Mouse (Mus musculus) ES-E14 (cell line): ENCODE measurements around the gene BC025920. TPM values are rescaled to one million over a fixed set of nuclear protein-coding genes. Genes with fewer than 3 reads are reported as not detected.
A peak's percentile ranks its signal among the peaks of the same experiment; 100 is the strongest.

Experiments
- DNase-seq: peaks from one replicate; pipeline ENCODE4 v3.0.0-alpha.2; 2013; ENCODE audit warnings: low read depth, low spot score
- H3K27ac ChIP-seq: 2 replicates; pipeline ENCODE4 v1.5.1; 2012; ENCODE audit warnings: low read depth, mild to moderate bottlenecking, low read length, moderate library complexity, mixed read lengths; ENCODE audit not compliant: poor library complexity, insufficient read depth, severe bottlenecking
- H3K36me3 ChIP-seq: 2 replicates; pipeline ENCODE4 v1.6.1; 2012; ENCODE audit warnings: mild to moderate bottlenecking, low read length, moderate library complexity, mixed read lengths; ENCODE audit not compliant: control insufficient read depth, poor library complexity, insufficient read depth, severe bottlenecking
- H3K4me1 ChIP-seq, 2 experiments: fragments of 150-350 bp in 1 of 2; sonication (generic) in 1 of 2; 2 replicates each; pipeline ENCODE4 v1.6.1; 2012; ENCODE audit warnings: low read length in 2 of 2, mild to moderate bottlenecking in 1 of 2, mixed read lengths in 1 of 2; ENCODE audit not compliant: control insufficient read depth in 2 of 2, insufficient read depth in 2 of 2, poor library complexity in 1 of 2
- H3K4me3 ChIP-seq, 2 experiments: fragments of 150-350 bp in 1 of 2; sonication (generic) in 1 of 2; 2 replicates each; pipeline ENCODE4 v1.5.1; 2012; ENCODE audit warnings: low read length in 2 of 2, low read depth in 1 of 2, mild to moderate bottlenecking in 1 of 2, mixed read lengths in 1 of 2; ENCODE audit not compliant: insufficient read depth in 1 of 2, poor library complexity in 1 of 2, severe bottlenecking in 1 of 2
- H3K9ac ChIP-seq: 2 replicates; pipeline ENCODE4 v1.6.1; 2012; ENCODE audit warnings: low read depth, mild to moderate bottlenecking, low read length, mixed read lengths; ENCODE audit not compliant: poor library complexity, insufficient read depth, severe bottlenecking
- H3K9me3 ChIP-seq: fragments of 150-350 bp; sonication (generic); 2 replicates; pipeline ENCODE4 v1.6.1; 2012; ENCODE audit warnings: low read depth, mild to moderate bottlenecking, low read length; ENCODE audit not compliant: control insufficient read depth, insufficient read depth
- CHD2 ChIP-seq: IDR thresholded peaks from 2 replicates; pipeline ENCODE4 v1.6.1; 2014; ENCODE audit warnings: mild to moderate bottlenecking, low read depth, low read length, inconsistent platforms
- HCFC1 ChIP-seq: IDR thresholded peaks from 2 replicates; pipeline ENCODE4 v1.6.1; 2012; ENCODE audit warnings: low read length, inconsistent platforms, borderline replicate concordance; ENCODE audit not compliant: insufficient read depth
- MAFK ChIP-seq: IDR thresholded peaks from 2 replicates; pipeline ENCODE4 v1.6.1; 2014; ENCODE audit warnings: mild to moderate bottlenecking, low read depth, low read length, inconsistent platforms; ENCODE audit not compliant: insufficient read depth
- ZC3H11A ChIP-seq: IDR thresholded peaks from 2 replicates; pipeline ENCODE4 v1.6.1; 2012; ENCODE audit warnings: low read depth, mild to moderate bottlenecking, inconsistent platforms, low read length, borderline replicate concordance
- ZNF384 ChIP-seq: IDR thresholded peaks from 2 replicates; pipeline ENCODE4 v1.6.1; 2012; ENCODE audit warnings: low read depth, low read length, inconsistent platforms
- in situ Hi-C, 2 experiments: fragments of 600-800 bp; cut with MboI; formaldehyde crosslinking; loops; one replicate each; pipeline ENCODE4 v1.15.1; 2025; ENCODE audit warnings: low sequenced_read_pairs in 2 of 2, inconsistent platforms in 1 of 2; ENCODE audit not compliant: unreplicated experiment in 2 of 2
- total RNA-seq: library from RNA; depleted of rRNA; stranded (reverse); fragments of 300-350 nt; gene quantifications from 2 replicates; pipeline ENCODE4 v1.2.3, GENCODE M21; 2012; rRNA removed

BC025920 gene
- total RNA-seq = 2.3 and 2.5 TPM in 2 replicates

DNA sequence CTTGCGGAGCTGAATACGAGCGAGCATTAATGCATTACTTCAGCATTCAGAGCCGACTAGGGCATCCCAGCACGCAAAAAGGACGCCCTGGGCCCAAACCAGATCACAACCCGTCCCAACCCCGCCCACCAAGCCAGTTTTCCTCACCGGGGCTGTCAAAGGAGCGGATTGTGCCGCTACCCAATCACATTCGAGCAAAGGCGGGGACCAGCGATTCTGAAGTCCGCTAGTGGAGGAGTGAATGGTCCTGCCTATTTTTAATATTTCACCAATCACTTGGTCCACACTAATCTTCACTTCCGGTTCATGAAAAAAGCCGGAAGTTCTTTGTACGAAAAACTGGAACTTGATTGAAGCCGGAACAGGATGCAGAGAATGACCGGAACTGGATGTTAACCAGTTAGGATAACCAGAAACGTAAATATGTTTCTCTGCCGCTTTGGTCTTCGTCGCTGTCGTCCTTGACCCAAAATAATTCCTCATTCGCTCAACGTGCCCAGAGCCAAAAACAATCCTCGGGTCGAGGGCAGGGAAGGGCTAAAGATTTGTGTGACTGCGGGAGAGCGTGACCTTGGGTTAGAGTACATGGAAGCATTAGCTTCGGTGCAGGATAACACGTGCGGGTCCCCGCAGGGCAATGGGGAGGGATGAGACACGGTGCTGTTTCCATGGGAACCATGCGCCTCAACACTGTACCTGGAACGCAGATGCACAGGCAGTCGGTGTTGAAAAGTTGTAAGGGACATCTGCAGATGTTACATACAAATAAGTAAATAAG, at the start of gene BC025920:
TSS of gene BC025920 (plus strand) at position 297 of the 778 bp plus-strand sequence.
- in situ Hi-C loops = no loop called here
- Histone ChIP-seq H3K27ac (peak within 1 kb of the TSS; percentile 89), H3K9ac (peak within 1 kb of the TSS; percentile 85), H3K9me3 (no peaks in the 10 kb centered on the region), H3K4me1 (peaks cover 0 to 11% of the 10 kb centered on the region in 2 experiments; a peak in 1 of 4 replicates), H3K36me3 (peaks cover 4% of the 10 kb centered on the region; the same call in 1 of the 2 replicates), H3K4me3 (peak within 1 kb of the TSS; percentile 71 to 72)
- peak; percentile 38; the same call in 1 of the 2 replicates for TF ChIP-seq HCFC1
- peak; percentile 78 for TF ChIP-seq CHD2
- TF ChIP-seq MAFK = no peak
- no peak for TF ChIP-seq ZC3H11A
- peak; percentile 77 for TF ChIP-seq ZNF384
- DNase-seq = peak; percentile 95

DNA sequence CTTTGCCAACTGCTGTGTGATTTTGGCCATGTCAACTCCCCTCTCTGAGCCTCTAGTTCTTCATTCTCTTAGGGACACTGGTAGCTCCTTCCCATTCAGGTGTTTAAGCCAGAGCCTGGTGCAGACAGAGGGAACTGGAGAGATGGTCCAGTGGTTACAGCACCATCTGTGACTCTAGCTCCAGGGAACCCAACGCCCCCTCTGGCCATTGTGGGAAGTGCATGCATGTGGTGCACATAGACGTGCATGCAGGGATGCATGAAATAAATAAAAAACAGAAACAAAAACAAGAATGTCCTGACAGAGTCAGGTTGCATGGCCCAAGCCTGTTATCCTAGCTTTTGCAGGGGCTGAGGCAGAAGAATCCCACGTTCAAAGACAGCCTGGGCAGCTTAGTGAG, 49.8 kb upstream of the BC025920 start:
- TF ChIP-seq ZNF384 (no peak), MAFK (no peak), CHD2 (no peak), ZC3H11A (no peak), HCFC1 (no peak)
- Histone ChIP-seq H3K9ac (no peak overlapping the region), H3K4me1 (peaks cover 3 to 22% of the 10 kb centered on the region in 2 experiments; a peak in 3 of 4 replicates), H3K9me3 (no peaks in the 10 kb centered on the region), H3K27ac (no peak overlapping the region), H3K36me3 (no peaks in the 10 kb centered on the region), H3K4me3 (no peak overlapping the region)
- in situ Hi-C loops = no loop called here
- DNase-seq = no peak

DNA sequence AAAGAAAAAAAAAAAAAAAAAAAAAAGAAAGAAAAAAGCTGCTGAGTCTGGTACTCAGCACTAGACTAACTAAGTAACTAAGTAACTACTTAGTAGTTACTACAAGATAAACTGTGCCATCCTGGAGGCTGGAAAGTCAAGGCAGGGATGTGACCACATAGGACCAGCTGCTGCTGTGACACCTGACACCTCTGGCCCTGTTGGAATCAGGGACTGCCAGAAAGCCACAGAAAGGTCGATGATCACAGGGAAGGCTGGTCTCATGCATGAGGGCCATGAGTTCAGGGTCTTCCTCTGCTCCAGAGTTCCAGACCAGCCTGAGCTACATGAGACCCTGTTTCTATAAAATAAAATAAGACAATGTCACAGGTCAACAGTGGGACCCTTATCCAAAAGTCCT, 48.6 kb upstream of the BC025920 start:
- Histone ChIP-seq H3K9ac (no peak overlapping the region), H3K27ac (no peak overlapping the region; the same call in 1 of the 2 replicates), H3K36me3 (no peaks in the 10 kb centered on the region), H3K9me3 (no peaks in the 10 kb centered on the region), H3K4me3 (no peak overlapping the region), H3K4me1 (peaks cover 7 to 23% of the 10 kb centered on the region in 2 experiments; a peak in 3 of 4 replicates)
- no peak for TF ChIP-seq ZC3H11A
- no peak for DNase-seq
- in situ Hi-C loops = no loop called here

- DNase-seq = no peak
- in situ Hi-C loops = no loop called here
- Histone ChIP-seq H3K4me3 (peak within 1 kb of the TSS; percentile 84 to 85), H3K36me3 (no peaks in the 10 kb centered on the region), H3K27ac (peak within 1 kb of the TSS; percentile 42; the same call in 1 of the 2 replicates), H3K9ac (peak within 1 kb of the TSS; percentile 81), H3K9me3 (no peaks in the 10 kb centered on the region), H3K4me1 (peaks cover 10 to 28% of the 10 kb centered on the region in 2 experiments; a peak in 3 of 4 replicates)
- TF ChIP-seq ZC3H11A (no peak), HCFC1 (no peak), ZNF384 (no peak), MAFK (no peak), CHD2 (no peak)
Measured at GRCm38 (mm10) chr10:81559163-81559626, 46.9 kb upstream of the BC025920 start, which contains the start of gene Aes. Gene Aes, plus strand, starts transcription at chr10:81559488.
